Mouse (Mus musculus) embryo, embryonic 9.5 days (tissue): ENCODE data around the gene Cdc42ep4.
A peak's percentile ranks its signal among the peaks of the same experiment; 100 is the strongest.

ENCODE experiments used
- DNase-seq: peaks from one replicate; pipeline ENCODE4 v3.0.0-alpha.2; 2017; ENCODE audit errors: extremely low spot score

Cdc42ep4 gene

GRCm38 (mm10) chr11:113777878-113778464 lies 26.3 kb upstream of the Cdc42ep4 start:
- no peak for DNase-seq

- DNase-seq, result no peak
Measured at GRCm38 (mm10) chr11:113776851-113777511, 25.3 kb upstream of the Cdc42ep4 start.

- DNase-seq, result no peak
Measured at GRCm38 (mm10) chr11:113774773-113775172, 23.1 kb upstream of the Cdc42ep4 start.

- DNase-seq, result no peak
Measured at GRCm38 (mm10) chr11:113773191-113773590, 21.5 kb upstream of the Cdc42ep4 start.

- DNase-seq, result no peak
Measured at GRCm38 (mm10) chr11:113771187-113771586, 19.5 kb upstream of the Cdc42ep4 start.

- DNase-seq, result no peak
Measured at GRCm38 (mm10) chr11:113768356-113768755, 16.7 kb upstream of the Cdc42ep4 start.

- DNase-seq, result no peak
Measured at GRCm38 (mm10) chr11:113767285-113767684, 15.6 kb upstream of the Cdc42ep4 start.

GRCm38 (mm10) chr11:113766284-113766985 lies 14.8 kb upstream of the Cdc42ep4 start:
- no peak for DNase-seq

GRCm38 (mm10) chr11:113764132-113764849 lies 12.6 kb upstream of the Cdc42ep4 start:
- DNase-seq, result no peak

GRCm38 (mm10) chr11:113763449-113763848 lies 11.8 kb upstream of the Cdc42ep4 start:
- peak; percentile 42 for DNase-seq

GRCm38 (mm10) chr11:113762136-113762797 lies 10.6 kb upstream of the Cdc42ep4 start:
- no peak for DNase-seq

- no peak for DNase-seq
Measured at GRCm38 (mm10) chr11:113761646-113762045, 10.0 kb upstream of the Cdc42ep4 start.

GRCm38 (mm10) chr11:113760476-113760875 lies 8.8 kb upstream of the Cdc42ep4 start:
- DNase-seq, result no peak

- DNase-seq, result no peak
Measured at GRCm38 (mm10) chr11:113758851-113759250, 7.2 kb upstream of the Cdc42ep4 start.

- no peak for DNase-seq
Measured at GRCm38 (mm10) chr11:113756578-113756977, 4.9 kb upstream of the Cdc42ep4 start.

GRCm38 (mm10) chr11:113755878-113756277 lies 4.2 kb upstream of the Cdc42ep4 start:
- no peak for DNase-seq

GRCm38 (mm10) chr11:113754845-113755244 lies 3.2 kb upstream of the Cdc42ep4 start:
- DNase-seq, result no peak

GRCm38 (mm10) chr11:113752685-113753430 lies 1.2 kb upstream of the Cdc42ep4 start:
- DNase-seq, result no peak

- DNase-seq, result no peak
Measured at GRCm38 (mm10) chr11:113752158-113752661, 529 bp upstream of the Cdc42ep4 start.

GRCm38 (mm10) chr11:113750571-113751483 lies 854 bp downstream of the Cdc42ep4 start:
- peak; percentile 87 for DNase-seq
